Mouse (Mus musculus): ENCODE measurements around the gene Plbd2.

Gene Plbd2

GRCm38 (mm10) chr5:120503144-120503795 lies at the start of gene Plbd2:
Plbd2 (minus strand) TSS chr5:120503625.
- DNase-seq, result peak; percentile 98

DNA sequence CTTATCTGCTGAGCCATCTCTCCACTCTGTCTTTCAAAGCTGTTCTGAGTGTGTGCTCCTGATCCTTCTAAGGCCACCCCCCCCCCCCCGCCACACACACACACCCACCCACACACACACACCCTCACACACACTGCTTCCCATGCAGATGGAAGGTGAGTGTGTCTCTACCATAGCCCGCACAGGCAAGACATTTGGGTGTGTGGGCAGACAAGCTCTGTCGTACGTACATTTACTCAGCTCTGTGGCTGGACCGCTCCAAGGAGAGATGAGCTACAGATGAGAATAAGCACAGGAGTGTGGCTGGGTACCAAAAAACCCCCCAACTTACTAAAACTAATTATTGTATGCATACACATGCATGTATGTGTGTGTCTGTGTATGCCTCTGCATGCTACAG lies 47.2 kb upstream of the Plbd2 start:
- DNase-seq, result no peak

DNA sequence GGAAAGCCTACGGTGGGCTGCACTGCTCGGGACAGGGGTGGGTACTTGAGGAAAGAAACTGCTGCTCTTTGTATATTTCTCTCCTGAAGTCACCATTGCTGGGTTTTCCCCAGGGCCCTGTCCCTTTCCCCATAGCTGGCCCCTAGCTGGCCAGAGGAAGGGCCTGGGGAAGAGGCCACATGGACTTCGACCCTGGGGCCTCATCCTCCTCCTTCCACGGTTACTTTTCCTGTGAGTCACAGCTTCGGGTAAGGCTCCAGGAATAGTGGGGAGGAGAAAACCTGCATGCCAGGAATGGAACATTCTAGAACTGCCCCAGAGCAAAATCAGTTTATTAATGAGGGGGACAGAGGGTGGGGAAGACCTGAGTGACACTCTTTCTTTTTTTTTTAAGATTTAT lies 46.7 kb upstream of the Plbd2 start:
- no peak for DNase-seq

DNA sequence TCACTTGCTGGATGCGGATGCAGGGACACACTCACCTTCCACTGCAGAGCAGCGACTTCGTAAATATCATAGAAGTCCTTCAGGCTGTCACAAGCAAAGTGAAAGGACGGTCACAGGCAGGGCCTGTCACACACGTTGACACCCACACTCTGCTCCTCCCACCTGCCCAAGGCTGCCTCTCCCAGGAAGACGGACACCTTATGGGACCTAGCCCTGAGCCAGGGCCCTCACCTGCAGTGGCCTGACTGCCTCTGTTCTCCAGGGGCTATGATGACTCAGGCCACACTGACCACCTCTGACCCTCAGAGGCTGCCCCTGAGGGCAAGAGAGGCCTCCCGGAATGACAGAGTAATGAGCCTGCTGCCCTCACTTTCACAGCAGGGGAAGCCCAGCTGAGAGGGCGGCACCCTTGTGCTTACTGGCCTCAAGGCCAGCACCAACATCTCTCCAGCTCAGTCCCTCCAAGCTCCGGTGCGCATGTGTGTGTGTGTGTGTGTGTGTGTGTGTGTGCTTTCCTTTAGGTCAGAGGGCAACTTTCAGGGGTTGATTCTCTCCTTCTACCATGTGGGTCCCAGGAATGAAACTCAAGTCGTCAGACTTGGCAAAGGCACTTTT lies 44.9 kb upstream of the Plbd2 start:
- no peak for DNase-seq

DNA sequence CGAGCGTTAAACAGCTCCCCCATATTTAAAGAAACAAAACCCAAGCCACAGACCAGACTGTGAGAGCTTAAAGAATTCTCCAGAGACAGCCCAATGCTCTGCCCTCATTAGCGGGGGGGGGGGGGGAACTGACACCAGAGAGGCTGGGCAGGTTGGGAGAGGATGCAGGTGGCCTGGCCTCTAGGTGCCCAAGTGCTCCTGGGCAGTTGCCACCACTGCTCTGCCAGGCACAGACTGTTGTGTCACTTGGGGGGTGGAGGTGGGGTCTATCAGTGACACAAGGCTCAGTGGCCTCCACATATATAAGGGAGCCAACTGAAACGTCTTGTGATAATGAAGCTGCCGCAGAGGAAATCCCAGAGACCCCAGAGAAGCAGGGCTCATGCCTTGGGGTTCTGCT lies 33.2 kb upstream of the Plbd2 start:
- no peak for DNase-seq

DNA sequence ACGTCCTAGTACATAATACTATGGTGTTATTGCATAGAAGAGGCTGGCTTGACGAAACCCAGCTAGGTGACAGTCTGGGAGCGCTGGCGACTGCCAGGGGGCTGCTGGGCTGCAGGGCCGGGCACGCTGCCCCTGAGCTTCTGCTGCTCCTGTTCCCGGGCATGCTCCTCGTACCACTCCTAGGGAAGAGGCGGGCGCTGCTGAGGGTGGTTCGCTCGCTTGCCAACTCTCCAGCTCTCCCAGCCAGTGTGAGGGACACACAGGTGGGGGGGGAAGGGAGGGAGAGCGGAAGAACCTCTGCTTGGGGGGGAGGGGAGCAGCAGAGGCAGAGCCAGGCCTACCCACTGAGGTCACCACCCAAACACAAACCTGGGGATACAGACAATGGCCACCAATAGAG lies 32.6 kb upstream of the Plbd2 start:
- peak; percentile 97 for DNase-seq

- DNase-seq, result no peak
Observed at GRCm38 (mm10) chr5:120534686-120535075, 31.3 kb upstream of the Plbd2 start.

DNA sequence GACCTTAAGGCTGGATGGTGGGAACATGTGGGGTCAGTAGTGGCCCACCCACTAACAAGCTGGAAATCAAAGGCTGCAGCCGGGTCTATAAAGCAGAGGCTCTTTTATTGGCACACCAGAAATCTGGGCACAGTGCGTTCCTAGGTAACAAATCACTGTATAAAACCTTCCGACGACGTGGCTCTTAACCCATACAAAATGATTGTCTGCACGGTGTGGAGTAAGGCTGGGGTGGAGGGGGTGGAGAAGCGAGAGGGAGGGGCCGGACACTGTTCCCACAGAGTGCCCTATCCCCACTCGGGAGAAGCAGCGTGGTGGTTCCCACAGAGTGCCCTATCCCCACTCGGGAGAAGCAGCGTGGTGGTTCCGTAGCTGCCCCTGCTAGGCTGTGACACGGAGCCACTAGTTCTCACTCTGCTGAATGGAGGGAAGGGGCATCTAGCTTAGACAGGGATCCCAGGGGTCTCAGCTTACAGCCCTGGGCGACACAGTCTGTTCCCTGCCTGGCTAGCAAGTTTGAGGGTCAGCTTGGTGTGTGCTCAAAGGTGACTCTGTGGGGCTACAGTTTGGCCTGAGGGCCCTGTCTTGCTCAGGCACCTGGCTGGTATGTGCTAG lies 30.8 kb upstream of the Plbd2 start:
- DNase-seq, result no peak

GRCm38 (mm10) chr5:120531631-120532030 lies 28.2 kb upstream of the Plbd2 start:
- DNase-seq, result no peak

- peak; percentile 94 for DNase-seq
Observed at GRCm38 (mm10) chr5:120527296-120527964, 24.0 kb upstream of the Plbd2 start.

GRCm38 (mm10) chr5:120526311-120526710 lies 22.9 kb upstream of the Plbd2 start:
- DNase-seq, result no peak

- no peak for DNase-seq
Observed at GRCm38 (mm10) chr5:120525737-120526136, 22.3 kb upstream of the Plbd2 start.

DNA sequence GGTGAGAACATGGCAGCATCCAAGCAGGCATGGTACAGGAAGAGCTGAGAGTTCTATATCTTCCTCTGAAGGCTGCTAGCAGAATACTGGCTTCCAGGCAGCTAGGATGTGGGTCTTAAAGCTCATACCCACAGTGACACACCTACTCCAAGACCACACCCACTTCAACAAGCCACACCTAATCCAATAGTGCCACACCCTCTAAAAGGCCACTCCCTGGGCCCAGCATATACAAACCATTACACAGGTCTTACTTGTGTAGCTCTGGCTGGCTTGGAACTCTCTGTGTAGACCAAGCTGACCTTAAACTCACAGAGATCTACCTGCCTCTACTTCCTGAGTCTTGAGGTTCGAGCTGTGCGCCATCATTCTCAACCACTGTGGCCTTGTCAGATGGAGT lies 21.3 kb upstream of the Plbd2 start:
- DNase-seq, result no peak

DNA sequence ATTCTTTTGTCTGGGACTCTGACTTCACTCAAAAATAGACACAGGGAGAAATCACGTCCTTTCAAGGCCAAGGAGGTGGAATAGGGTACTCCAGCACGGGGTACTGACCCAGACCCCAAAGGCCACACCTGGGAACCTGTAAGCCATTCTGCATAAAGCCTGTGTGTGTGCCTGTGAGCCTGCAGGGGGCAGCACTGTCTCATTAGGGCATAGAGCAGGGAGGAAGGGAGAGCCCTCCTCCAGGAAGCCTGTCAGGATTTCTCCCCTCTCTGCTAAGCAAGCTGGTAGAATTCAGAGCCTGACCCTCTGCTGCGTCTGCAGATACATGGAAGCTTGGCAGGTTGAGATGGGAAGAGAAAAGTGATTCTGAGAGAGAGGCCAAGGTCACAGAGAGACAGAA lies 19.2 kb upstream of the Plbd2 start:
- no peak for DNase-seq

- DNase-seq, result peak; percentile 99
Observed at GRCm38 (mm10) chr5:120517552-120517951, 14.1 kb upstream of the Plbd2 start.

GRCm38 (mm10) chr5:120516221-120516984 lies 13.0 kb upstream of the Plbd2 start:
- DNase-seq, result peak; percentile 98

GRCm38 (mm10) chr5:120515451-120515850 lies 12.0 kb upstream of the Plbd2 start:
- DNase-seq, result peak; percentile 93

- peak; percentile 96 for DNase-seq
Observed at GRCm38 (mm10) chr5:120514754-120515153, 11.3 kb upstream of the Plbd2 start.

- DNase-seq, result no peak
Observed at GRCm38 (mm10) chr5:120514031-120514677, 10.7 kb upstream of the Plbd2 start.

DNA sequence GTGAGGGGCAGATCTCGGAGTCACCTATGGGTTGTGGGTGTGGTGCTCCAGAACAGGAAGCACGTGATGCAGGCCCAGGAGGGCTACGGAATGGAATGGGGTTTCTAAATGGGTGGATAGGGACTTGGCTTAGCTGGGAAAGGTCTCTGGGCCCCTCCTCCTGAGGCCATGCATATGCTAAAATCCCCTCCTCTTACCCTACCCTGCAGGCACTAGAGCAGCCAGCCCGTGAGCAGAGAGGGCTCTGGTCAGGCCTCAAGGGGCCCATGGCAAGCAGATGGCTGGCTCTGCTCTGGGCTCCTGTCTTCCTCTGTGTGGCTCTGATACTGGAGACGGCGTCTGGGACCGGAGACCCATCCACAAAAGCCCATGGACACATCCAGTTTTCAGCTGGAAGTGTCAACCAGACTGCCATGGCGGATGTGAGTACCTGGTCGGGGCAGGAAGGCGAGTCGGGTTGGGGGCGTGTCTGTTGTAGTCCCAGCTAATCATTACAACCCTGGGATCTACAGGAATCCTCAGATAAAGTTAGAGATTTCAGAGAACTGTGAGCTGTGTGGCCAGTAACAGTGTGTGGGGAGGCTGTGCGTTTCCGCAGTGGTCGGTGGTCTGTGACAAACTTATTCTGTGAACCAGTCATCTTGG lies 9.6 kb upstream of the Plbd2 start:
- DNase-seq, result peak; percentile 95

- peak; percentile 97 for DNase-seq
Observed at GRCm38 (mm10) chr5:120511643-120512220, 8.3 kb upstream of the Plbd2 start.

All from heart, adult 11 months (tissue).